Mouse (Mus musculus) bone marrow macrophage, adult 2 months (primary cell): ENCODE data around the gene Eva1b.

Experiments used
- CTCF ChIP-seq: IDR thresholded peaks from 2 replicates; pipeline ENCODE4 v1.5.1; 2012; ENCODE audit warnings: low read depth, mild to moderate bottlenecking, low read length, moderate library complexity
- POLR2A ChIP-seq: IDR thresholded peaks from 2 replicates; pipeline ENCODE4 v1.6.1; 2012; ENCODE audit warnings: mild to moderate bottlenecking, low read depth, low read length, borderline replicate concordance

DNA sequence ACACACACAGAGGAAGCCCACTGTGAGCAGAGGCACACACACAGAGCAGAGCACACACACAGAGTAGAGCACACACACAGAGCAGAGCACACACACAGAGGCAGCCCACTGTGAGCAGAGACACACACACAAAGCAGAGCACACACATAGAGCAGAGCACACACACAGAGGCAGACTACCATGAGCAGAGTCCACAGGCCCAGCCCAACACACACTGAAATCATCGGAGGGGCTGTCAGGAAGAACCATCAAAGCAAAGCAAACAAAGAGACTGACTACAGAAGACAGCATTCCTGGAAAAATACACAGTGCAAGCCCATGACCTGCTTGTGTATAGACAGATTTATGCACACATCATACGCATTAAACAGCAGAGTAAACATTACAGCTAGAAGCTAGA lies 8.3 kb downstream of the Eva1b start:
- TF ChIP-seq POLR2A = no peak
- TF ChIP-seq CTCF = no peak
